Mouse (Mus musculus) left cerebral cortex, postnatal 10 days (tissue): Measurements from ENCODE around the gene Gtf3a. TPM values are rescaled to one million over a fixed set of nuclear protein-coding genes. Genes with fewer than 3 reads are reported as not detected.

Experiments used
- total RNA-seq, 2 experiments: library from RNA; stranded (reverse); gene quantifications; 2 replicates each; pipeline ENCODE4 v1.2.3; 2021

Gtf3a gene
- total RNA-seq, 2 experiments from 2014 or later: 31.0 to 32.9 TPM

Other genes with a start within 250 kb of the Gtf3a start
- gene Usp12, start 153.7 kb upstream of the Gtf3a start, total RNA-seq: 10 to 100 TPM; 55.8 to 59.0 TPM
- gene Rpl21, start 115.8 kb upstream of the Gtf3a start, total RNA-seq: 100 to 1,000 TPM; 183 to 190 TPM
- 10 to 100 TPM in 1 of 2 experiments, 1 to 10 TPM in 1; 9.2 to 12.2 TPM for gene Rasl11a, start 103.6 kb upstream of the Gtf3a start, total RNA-seq
- 10 to 100 TPM; 18.6 to 19.6 TPM for gene Mtif3, start 15.1 kb downstream of the Gtf3a start, total RNA-seq
- gene Lnx2, start 127.9 kb downstream of the Gtf3a start, total RNA-seq: 1 to 10 TPM; 5.6 to 6.2 TPM
- 10 to 100 TPM; 82.2 to 88.3 TPM for gene Polr1d, start 128.4 kb downstream of the Gtf3a start, total RNA-seq
- under 1 TPM; 0.59 to 0.88 TPM for gene Gsx1, start 240.0 kb downstream of the Gtf3a start, total RNA-seq